Mouse (Mus musculus) MEL (cell line): ENCODE results near the gene Psmc3ip. TPM values are rescaled to one million over a fixed set of nuclear protein-coding genes. Genes with fewer than 3 reads are reported as not detected.

Source experiments
- DNase-seq: peaks from one replicate; pipeline ENCODE4 v3.0.0; 2011; ENCODE audit warnings: low read depth, low spot score
- H3K27ac ChIP-seq: 2 replicates; pipeline ENCODE4 v1.5.1; 2012; ENCODE audit warnings: low read depth, mild to moderate bottlenecking, control low read depth, low read length, moderate library complexity; ENCODE audit not compliant: control insufficient read depth
- H3K27me3 ChIP-seq, 2 experiments: fragments of 150-350 bp in 1 of 2; sonication (generic) in 1 of 2; 2 replicates each; pipeline ENCODE4 v1.6.1; 2012; ENCODE audit warnings: low read length in 2 of 2, mild to moderate bottlenecking in 2 of 2, improper control_type of control experiment in 1 of 2, moderate library complexity in 1 of 2; ENCODE audit not compliant: insufficient read depth in 2 of 2, control insufficient read depth in 1 of 2
- H3K36me3 ChIP-seq, 2 experiments: 2 replicates each; pipeline ENCODE4 v1.6.1; 2012 to 2014; ENCODE audit warnings: low read length in 2 of 2, improper control_type of control experiment in 1 of 2, inconsistent platforms in 1 of 2, mild to moderate bottlenecking in 1 of 2; ENCODE audit not compliant: insufficient read depth in 2 of 2, control insufficient read depth in 1 of 2
- H3K4me1 ChIP-seq, 2 experiments: fragments of 150-350 bp in 1 of 2; sonication (generic) in 1 of 2; 2 replicates each; pipeline ENCODE4 v1.6.1; 2012; ENCODE audit warnings: low read length in 2 of 2, improper control_type of control experiment in 1 of 2, mild to moderate bottlenecking in 1 of 2; ENCODE audit not compliant: insufficient read depth in 2 of 2, control insufficient read depth in 1 of 2
- H3K4me3 ChIP-seq, 2 experiments: fragments of 150-350 bp in 1 of 2; sonication (generic) in 1 of 2; 2 replicates each; pipeline ENCODE4 v1.5.1; 2012; ENCODE audit warnings: low read depth in 2 of 2, low read length in 2 of 2, mild to moderate bottlenecking in 2 of 2, moderate library complexity in 2 of 2, control low read depth in 1 of 2, improper control_type of control experiment in 1 of 2; ENCODE audit not compliant: control insufficient read depth in 1 of 2, insufficient read depth in 1 of 2
- H3K79me2 ChIP-seq: 2 replicates; pipeline ENCODE4 v1.6.1; 2012; ENCODE audit warnings: mild to moderate bottlenecking, low read length, moderate library complexity; ENCODE audit not compliant: control insufficient read depth, poor library complexity, insufficient read depth
- H3K9ac ChIP-seq: 2 replicates; pipeline ENCODE4 v1.6.1; 2012; ENCODE audit warnings: low read depth, mild to moderate bottlenecking, control low read depth, low read length, moderate library complexity; ENCODE audit not compliant: control insufficient read depth, poor library complexity, severe bottlenecking
- H3K9me3 ChIP-seq: fragments of 150-350 bp; sonication (generic); replicated peaks from 2 replicates; pipeline ENCODE4 v1.6.1; 2012; ENCODE audit warnings: mild to moderate bottlenecking, low read length, improper control_type of control experiment, moderate library complexity; ENCODE audit not compliant: insufficient read depth
- BHLHE40 ChIP-seq: IDR thresholded peaks from 2 replicates; pipeline ENCODE4 v1.6.1; 2012; ENCODE audit warnings: low read depth, mild to moderate bottlenecking, inconsistent platforms, low read length, improper control_type of control experiment, borderline replicate concordance
- CHD1 ChIP-seq: IDR thresholded peaks from 2 replicates; pipeline ENCODE4 v1.6.1; 2012; ENCODE audit warnings: low read depth, mild to moderate bottlenecking, inconsistent platforms, low read length, improper control_type of control experiment
- CHD2 ChIP-seq: IDR thresholded peaks from 2 replicates; pipeline ENCODE4 v1.6.1; 2011; ENCODE audit warnings: low read length, improper control_type of control experiment
- CTCF ChIP-seq, 3 experiments: IDR thresholded peaks in 2 of 3; conservative IDR thresholded peaks in 1 of 3; 2 replicates each; pipeline ENCODE4 v1.5.1; 2011 to 2012; ENCODE audit warnings: low read length in 3 of 3, low read depth in 2 of 3, mild to moderate bottlenecking in 2 of 3, improper control_type of control experiment in 1 of 3, inconsistent platforms in 1 of 3, mixed read lengths in 1 of 3, moderate library complexity in 1 of 3; ENCODE audit not compliant: control insufficient read depth in 1 of 3, insufficient read depth in 1 of 3, poor library complexity in 1 of 3, severe bottlenecking in 1 of 3
- E2F4 ChIP-seq: IDR thresholded peaks from 2 replicates; pipeline ENCODE4 v1.6.1; 2011; ENCODE audit warnings: low read depth, low read length, improper control_type of control experiment, borderline replicate concordance
- ELF1 ChIP-seq: IDR thresholded peaks from 2 replicates; pipeline ENCODE4 v1.6.1; 2014; ENCODE audit warnings: low read depth, mild to moderate bottlenecking, inconsistent platforms, low read length, improper control_type of control experiment, moderate library complexity
- EP300 ChIP-seq, 2 experiments: IDR thresholded peaks; 2 replicates each; pipeline ENCODE4 v1.6.1; 2011; ENCODE audit warnings: improper control_type of control experiment in 2 of 2, low read length in 2 of 2, low read depth in 1 of 2, mild to moderate bottlenecking in 1 of 2
- ETS1 ChIP-seq: IDR thresholded peaks from 2 replicates; pipeline ENCODE4 v1.6.1; 2012; ENCODE audit warnings: low read depth, mild to moderate bottlenecking, inconsistent platforms, low read length, improper control_type of control experiment, moderate library complexity
- GABPA ChIP-seq: IDR thresholded peaks from 2 replicates; pipeline ENCODE4 v1.6.1; 2012; ENCODE audit warnings: low read depth, mild to moderate bottlenecking, inconsistent platforms, low read length, improper control_type of control experiment, moderate library complexity
- GATA1 ChIP-seq: IDR thresholded peaks from 2 replicates; pipeline ENCODE4 v1.6.1; 2011; ENCODE audit warnings: low read depth, low read length, improper control_type of control experiment
- HCFC1 ChIP-seq: IDR thresholded peaks from 2 replicates; pipeline ENCODE4 v1.6.1; 2012; ENCODE audit warnings: low read depth, mild to moderate bottlenecking, inconsistent platforms, low read length, improper control_type of control experiment, moderate library complexity
- JUND ChIP-seq: IDR thresholded peaks from 2 replicates; pipeline ENCODE4 v1.6.1; 2011; ENCODE audit warnings: low read depth, mild to moderate bottlenecking, improper control_type of control experiment, low read length
- KAT2A ChIP-seq: conservative IDR thresholded peaks from 2 replicates; pipeline ENCODE4 v1.6.1; 2012; ENCODE audit warnings: low read depth, low read length, improper control_type of control experiment, inconsistent platforms
- MAFK ChIP-seq: IDR thresholded peaks from 2 replicates; pipeline ENCODE4 v1.6.1; 2011; ENCODE audit warnings: low read depth, mild to moderate bottlenecking, low read length, improper control_type of control experiment, borderline replicate concordance
- MAX ChIP-seq: IDR thresholded peaks from 2 replicates; pipeline ENCODE4 v1.6.1; 2011; ENCODE audit warnings: low read length, improper control_type of control experiment
- MAZ ChIP-seq: IDR thresholded peaks from 2 replicates; pipeline ENCODE4 v1.6.1; 2012; ENCODE audit warnings: low read depth, mild to moderate bottlenecking, inconsistent platforms, low read length, improper control_type of control experiment
- MEF2A ChIP-seq: IDR thresholded peaks from 2 replicates; pipeline ENCODE4 v1.6.1; 2014; ENCODE audit warnings: low read depth, mild to moderate bottlenecking, inconsistent platforms, low read length, improper control_type of control experiment; ENCODE audit not compliant: poor library complexity, insufficient replicate concordance, severe bottlenecking; ENCODE audit errors: extremely low read depth
- MXI1 ChIP-seq: IDR thresholded peaks from 2 replicates; pipeline ENCODE4 v1.6.1; 2011; ENCODE audit warnings: mild to moderate bottlenecking, low read depth, low read length, improper control_type of control experiment
- MYB ChIP-seq: IDR thresholded peaks from 2 replicates; pipeline ENCODE4 v1.6.1; 2011; ENCODE audit warnings: mild to moderate bottlenecking, low read depth, low read length, improper control_type of control experiment
- MYC ChIP-seq: IDR thresholded peaks from 2 replicates; pipeline ENCODE4 v1.6.1; 2011; ENCODE audit warnings: low read depth, mild to moderate bottlenecking, low read length, improper control_type of control experiment, moderate library complexity
- NELFE ChIP-seq: IDR thresholded peaks from 2 replicates; pipeline ENCODE4 v1.6.1; 2011; ENCODE audit warnings: low read depth, low read length, improper control_type of control experiment
- NRF1 ChIP-seq: IDR thresholded peaks from 2 replicates; pipeline ENCODE4 v1.6.1; 2014; ENCODE audit warnings: low read depth, mild to moderate bottlenecking, inconsistent platforms, low read length, improper control_type of control experiment, moderate library complexity; ENCODE audit not compliant: poor library complexity, insufficient read depth, severe bottlenecking
- POLR2A ChIP-seq, 2 experiments: IDR thresholded peaks; 2 replicates each; pipeline ENCODE4 v1.6.1; 2011 to 2012; ENCODE audit warnings: low read length in 2 of 2, mild to moderate bottlenecking in 2 of 2, control low read depth in 1 of 2, improper control_type of control experiment in 1 of 2, low read depth in 1 of 2, moderate library complexity in 1 of 2; ENCODE audit not compliant: control insufficient read depth in 1 of 2, insufficient read depth in 1 of 2, poor library complexity in 1 of 2
- POLR2AphosphoS5 ChIP-seq: IDR thresholded peaks from 2 replicates; pipeline ENCODE4 v1.6.1; 2012; ENCODE audit warnings: low read depth, borderline replicate concordance, mild to moderate bottlenecking, inconsistent platforms, low read length, moderate library complexity, mixed read lengths
- RCOR1 ChIP-seq: IDR thresholded peaks from 2 replicates; pipeline ENCODE4 v1.6.1; 2012; ENCODE audit warnings: low read depth, mild to moderate bottlenecking, inconsistent platforms, low read length, improper control_type of control experiment
- SIN3A ChIP-seq: IDR thresholded peaks from 2 replicates; pipeline ENCODE4 v1.6.1; 2012; ENCODE audit warnings: low read length, improper control_type of control experiment, inconsistent platforms
- SMC3 ChIP-seq: IDR thresholded peaks from 2 replicates; pipeline ENCODE4 v1.6.1; 2011; ENCODE audit warnings: low read depth, low read length, improper control_type of control experiment
- TAL1 ChIP-seq: IDR thresholded peaks from 2 replicates; pipeline ENCODE4 v1.6.1; 2012; ENCODE audit warnings: mild to moderate bottlenecking, inconsistent platforms, low read length, moderate library complexity, mixed read lengths
- TBP ChIP-seq: IDR thresholded peaks from 2 replicates; pipeline ENCODE4 v1.8.0; 2011; ENCODE audit warnings: low read depth, low read length, improper control_type of control experiment
- TCF12 ChIP-seq: IDR thresholded peaks from 2 replicates; pipeline ENCODE4 v1.6.1; 2014; ENCODE audit warnings: low read depth, mild to moderate bottlenecking, inconsistent platforms, low read length, improper control_type of control experiment, moderate library complexity
- UBTF ChIP-seq: IDR thresholded peaks from 2 replicates; pipeline ENCODE4 v1.6.1; 2012; ENCODE audit warnings: low read depth, mild to moderate bottlenecking, inconsistent platforms, low read length, improper control_type of control experiment, moderate library complexity, borderline replicate concordance; ENCODE audit not compliant: insufficient read depth
- USF1 ChIP-seq: IDR thresholded peaks from 2 replicates; pipeline ENCODE4 v1.6.1; 2014; ENCODE audit warnings: low read depth, mild to moderate bottlenecking, inconsistent platforms, low read length, improper control_type of control experiment, moderate library complexity
- USF2 ChIP-seq, 2 experiments: IDR thresholded peaks; 2 replicates each; pipeline ENCODE4 v1.6.1; 2011 to 2012; ENCODE audit warnings: improper control_type of control experiment in 2 of 2, low read length in 2 of 2, borderline replicate concordance in 1 of 2, inconsistent platforms in 1 of 2, low read depth in 1 of 2, mild to moderate bottlenecking in 1 of 2; ENCODE audit not compliant: insufficient read depth in 1 of 2
- ZC3H11A ChIP-seq: IDR thresholded peaks from 2 replicates; pipeline ENCODE4 v1.6.1; 2012; ENCODE audit warnings: low read depth, mild to moderate bottlenecking, inconsistent platforms, low read length, improper control_type of control experiment
- ZKSCAN1 ChIP-seq: IDR thresholded peaks from 2 replicates; pipeline ENCODE4 v1.6.1; 2012; ENCODE audit warnings: low read depth, mild to moderate bottlenecking, inconsistent platforms, low read length, improper control_type of control experiment, moderate library complexity
- ZMIZ1 ChIP-seq: IDR thresholded peaks from 2 replicates; pipeline ENCODE4 v1.6.1; 2012; ENCODE audit warnings: low read depth, mild to moderate bottlenecking, inconsistent platforms, low read length, improper control_type of control experiment, moderate library complexity
- polyA plus RNA-seq, 2 experiments: library from polyadenylated mRNA; stranded (reverse) in 1 of 2; unstranded in 1 of 2; fragments of >175 nt in 1 of 2; fragments of >200 nt in 1 of 2; gene quantifications; 2 replicates each; pipeline versions ENCODE4 v1.2.1 to v1.2.4; 2012; ENCODE audit warnings: low replicate concordance in 2 of 2, low read depth in 1 of 2; ENCODE audit not compliant: insufficient read length in 2 of 2, insufficient read depth in 1 of 2, missing spikeins in 1 of 2
- total RNA-seq: library from RNA; depleted of rRNA; stranded (reverse); fragments of 300-350 nt; gene quantifications from 2 replicates; pipeline ENCODE4 v1.2.3, GENCODE M21; 2012

Psmc3ip gene
- total and polyA plus RNA-seq, 3 experiments, result 8.2 to 14.5 TPM; not detected in 1

GRCm38 (mm10) chr11:101063676-101064327 lies 31.4 kb downstream of the Psmc3ip start:
- Histone ChIP-seq H3K4me3 (no peak overlapping the region), H3K9me3 (no peaks in the 10 kb centered on the region), H3K9ac (peak overlapping the region; percentile 39), H3K27me3 (no peaks in the 10 kb centered on the region), H3K4me1 (peaks cover 12 to 24% of the 10 kb centered on the region in 2 experiments), H3K36me3 (peaks cover 0 to 16% of the 10 kb centered on the region in 2 experiments; a peak in 2 of 4 replicates), H3K79me2 (no peaks in the 10 kb centered on the region), H3K27ac (peak overlapping the region; percentile 67)
- peak; percentile 90 for DNase-seq
- peak; percentile 18; the same call in 1 of the 2 replicates for TF ChIP-seq NRF1
- TF ChIP-seq MEF2A, result no peak
- no peak for TF ChIP-seq NELFE
- TF ChIP-seq MYC, result no peak
- peak; percentile 63; the same call in 1 of the 2 replicates for TF ChIP-seq SIN3A
- TF ChIP-seq ELF1, result peak; percentile 63
- no peak for TF ChIP-seq CHD2
- peak; percentile 2; the same call in 1 of the 2 replicates for TF ChIP-seq SMC3
- TF ChIP-seq MAX, result no peak
- no peak for TF ChIP-seq E2F4
- no peak for TF ChIP-seq USF2 (IDR thresholded peaks at IDR 0.05; ENCODE audit: borderline replicate concordance in 1 of 2, insufficient read depth in 1 of 2, low read depth in 1 of 2, low read length in 2 of 2)
- peak; percentile 39; the same call in 1 of the 2 replicates for TF ChIP-seq MAFK
- TF ChIP-seq JUND, result no peak
- no peak for TF ChIP-seq HCFC1
- TF ChIP-seq TCF12, result peak; percentile 96
- TF ChIP-seq BHLHE40, result no peak; the same call in 1 of the 2 replicates
- TF ChIP-seq EP300 (IDR thresholded peaks at IDR 0.05; ENCODE audit: low read depth in 1 of 2, low read length in 2 of 2), result peak; percentile 92 to 93
- no peak for TF ChIP-seq UBTF
- no peak for TF ChIP-seq POLR2A (IDR thresholded peaks at IDR 0.05; ENCODE audit: control insufficient read depth in 1 of 2, insufficient read depth in 1 of 2, low read depth in 1 of 2, low read length in 2 of 2, poor library complexity in 1 of 2)
- peak; percentile 93 for TF ChIP-seq ETS1
- TF ChIP-seq CTCF (IDR thresholded peaks at IDR 0.05 in 2 of 3, conservative IDR thresholded peaks at IDR 0.05 in 1 of 3; ENCODE audit: control insufficient read depth in 1 of 3, insufficient read depth in 1 of 3, low read depth in 2 of 3, low read length in 3 of 3, poor library complexity in 1 of 3, severe bottlenecking in 1 of 3), result no peak
- TF ChIP-seq TBP, result no peak
- TF ChIP-seq CHD1, result no peak
- peak; percentile 96 for TF ChIP-seq TAL1
- TF ChIP-seq ZMIZ1, result no peak; the same call in 1 of the 2 replicates
- no peak; the same call in none of the 2 replicates for TF ChIP-seq USF1
- no peak for TF ChIP-seq ZKSCAN1
- TF ChIP-seq POLR2AphosphoS5, result no peak
- peak; percentile 47; the same call in 1 of the 2 replicates for TF ChIP-seq MXI1
- no peak for TF ChIP-seq GABPA
- no peak for TF ChIP-seq MYB
- TF ChIP-seq MAZ, result no peak
- peak; percentile 86 for TF ChIP-seq RCOR1
- peak; percentile 88 for TF ChIP-seq GATA1
- no peak for TF ChIP-seq ZC3H11A
- no peak; the same call in 1 of the 2 replicates for TF ChIP-seq KAT2A
